Mouse (Mus musculus): Measurements from ENCODE around the gene Rpap2. TPM values are rescaled to one million over a fixed set of nuclear protein-coding genes. Genes with fewer than 3 reads are reported as not detected.

The Rpap2 gene
- polyA plus RNA-seq, 1 experiment from 2014 or later = 24.9 TPM

- 88% methylated on average over 6 of the region's 6 CpGs for WGBS
- DNase-seq (ENCODE audit: low spot score) (no peak), ATAC-seq (replicated peaks; ENCODE audit: insufficient number of reproducible peaks, low FRiP score, low TSS enrichment, low read depth) (no peak)
- H3K4me2 ChIP-seq (ENCODE audit: low read depth, low read length) = no peak overlapping the region
- H3K36me3 ChIP-seq (replicated peaks; ENCODE audit: control insufficient read depth, insufficient read depth, low read depth, low read length) = no peaks in the 10 kb centered on the region; the same call in 1 of the 2 replicates
- no peaks in the 10 kb centered on the region for H3K27me3 ChIP-seq (ENCODE audit: control insufficient read depth, insufficient read depth, low read length)
- no peaks in the 10 kb centered on the region for H3K4me1 ChIP-seq (ENCODE audit: control insufficient read depth, insufficient read depth, low read length)
- H3K9ac ChIP-seq (replicated peaks; ENCODE audit: low read length) = no peak overlapping the region
- no peak overlapping the region for H3K4me3 ChIP-seq (ENCODE audit: low read depth, low read length)
- no peak overlapping the region for H3K27ac ChIP-seq (replicated peaks; ENCODE audit: low read depth, low read length)
- no peaks in the 10 kb centered on the region for H3K9me3 ChIP-seq (replicated peaks; ENCODE audit: control insufficient read depth, low read length)
Observed at GRCm38 (mm10) chr5:107617986-107618385, 20.8 kb downstream of the Rpap2 start.

- Histone ChIP-seq H3K36me3 (replicated peaks; ENCODE audit: control insufficient read depth, insufficient read depth, low read depth, low read length) (no peaks in the 10 kb centered on the region; the same call in 1 of the 2 replicates), H3K4me2 (ENCODE audit: low read depth, low read length) (no peak overlapping the region), H3K9me3 (replicated peaks; ENCODE audit: control insufficient read depth, low read length) (no peaks in the 10 kb centered on the region), H3K27me3 (ENCODE audit: control insufficient read depth, insufficient read depth, low read length) (no peaks in the 10 kb centered on the region), H3K4me3 (ENCODE audit: low read depth, low read length) (no peak overlapping the region), H3K27ac (replicated peaks; ENCODE audit: low read depth, low read length) (no peak overlapping the region), H3K9ac (replicated peaks; ENCODE audit: low read length) (no peak overlapping the region), H3K4me1 (ENCODE audit: control insufficient read depth, insufficient read depth, low read length) (no peaks in the 10 kb centered on the region)
- DNase-seq (ENCODE audit: low spot score) (no peak), ATAC-seq (replicated peaks; ENCODE audit: insufficient number of reproducible peaks, low FRiP score, low TSS enrichment, low read depth) (no peak)
- 92% methylated on average over 3 of the region's 3 CpGs for WGBS
Observed at GRCm38 (mm10) chr5:107621327-107621726, 24.2 kb downstream of the Rpap2 start.

GRCm38 (mm10) chr5:107633651-107634050 is 36.5 kb downstream of the Rpap2 start:
- whole genome bisulfite sequencing = 89% methylated on average over 4 of the region's 4 CpGs
- Histone ChIP-seq H3K4me1 (ENCODE audit: control insufficient read depth, insufficient read depth, low read length) (no peaks in the 10 kb centered on the region), H3K36me3 (replicated peaks; ENCODE audit: control insufficient read depth, insufficient read depth, low read depth, low read length) (no peaks in the 10 kb centered on the region), H3K4me2 (ENCODE audit: low read depth, low read length) (no peak overlapping the region), H3K27ac (replicated peaks; ENCODE audit: low read depth, low read length) (no peak overlapping the region), H3K9me3 (replicated peaks; ENCODE audit: control insufficient read depth, low read length) (no peaks in the 10 kb centered on the region), H3K9ac (replicated peaks; ENCODE audit: low read length) (no peak overlapping the region), H3K4me3 (ENCODE audit: low read depth, low read length) (no peak overlapping the region), H3K27me3 (ENCODE audit: control insufficient read depth, insufficient read depth, low read length) (no peaks in the 10 kb centered on the region)
- DNase-seq (ENCODE audit: low spot score) (no peak), ATAC-seq (replicated peaks; ENCODE audit: insufficient number of reproducible peaks, low FRiP score, low TSS enrichment, low read depth) (no peak)

- H3K9ac ChIP-seq (replicated peaks; ENCODE audit: low read length) = no peak overlapping the region
- DNase-seq (ENCODE audit: low spot score) (no peak), ATAC-seq (replicated peaks; ENCODE audit: insufficient number of reproducible peaks, low FRiP score, low TSS enrichment, low read depth) (no peak)
- no peak overlapping the region for H3K27ac ChIP-seq (replicated peaks; ENCODE audit: low read depth, low read length)
- no peaks in the 10 kb centered on the region; the same call in 1 of the 2 replicates for H3K36me3 ChIP-seq (replicated peaks; ENCODE audit: control insufficient read depth, insufficient read depth, low read depth, low read length)
- H3K4me3 ChIP-seq (ENCODE audit: low read depth, low read length) = no peak overlapping the region
- no peak overlapping the region for H3K4me2 ChIP-seq (ENCODE audit: low read depth, low read length)
- H3K4me1 ChIP-seq (ENCODE audit: control insufficient read depth, insufficient read depth, low read length) = no peaks in the 10 kb centered on the region
- no peaks in the 10 kb centered on the region for H3K27me3 ChIP-seq (ENCODE audit: control insufficient read depth, insufficient read depth, low read length)
- WGBS = 62% methylated on average over 1 of the region's 1 CpGs
- no peaks in the 10 kb centered on the region for H3K9me3 ChIP-seq (replicated peaks; ENCODE audit: control insufficient read depth, low read length)
Observed at GRCm38 (mm10) chr5:107637106-107637505, 39.9 kb downstream of the Rpap2 start.

DNA sequence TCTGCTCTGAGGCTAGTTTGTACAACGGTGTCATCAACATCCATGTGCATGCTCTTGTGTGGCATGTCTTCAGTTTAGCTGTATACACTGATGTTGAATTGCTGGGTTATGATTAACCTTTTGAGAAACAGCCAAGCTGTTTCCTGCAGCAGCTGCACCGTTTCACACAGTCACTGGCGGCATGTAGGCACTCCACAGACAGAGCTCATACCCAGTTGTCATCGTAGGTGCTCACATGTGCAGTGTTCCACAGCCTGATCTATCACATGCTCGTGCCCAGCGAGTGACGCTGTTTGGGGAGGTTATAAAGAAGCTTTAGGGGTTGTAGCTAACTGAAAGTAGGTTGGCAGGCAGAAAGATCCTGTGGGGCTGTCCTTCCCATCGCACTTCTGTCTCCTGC is 41.2 kb downstream of the Rpap2 start:
- 92% methylated on average over 8 of the region's 8 CpGs for WGBS
- DNase-seq (ENCODE audit: low spot score) (no peak), ATAC-seq (replicated peaks; ENCODE audit: insufficient number of reproducible peaks, low FRiP score, low TSS enrichment, low read depth) (no peak)
- H3K4me2 ChIP-seq (ENCODE audit: low read depth, low read length) = no peak overlapping the region
- H3K4me3 ChIP-seq (ENCODE audit: low read depth, low read length) = no peak overlapping the region
- no peaks in the 10 kb centered on the region for H3K4me1 ChIP-seq (ENCODE audit: control insufficient read depth, insufficient read depth, low read length)
- no peaks in the 10 kb centered on the region; the same call in 1 of the 2 replicates for H3K36me3 ChIP-seq (replicated peaks; ENCODE audit: control insufficient read depth, insufficient read depth, low read depth, low read length)
- no peak overlapping the region for H3K27ac ChIP-seq (replicated peaks; ENCODE audit: low read depth, low read length)
- H3K9me3 ChIP-seq (replicated peaks; ENCODE audit: control insufficient read depth, low read length) = no peaks in the 10 kb centered on the region
- no peak overlapping the region for H3K9ac ChIP-seq (replicated peaks; ENCODE audit: low read length)
- H3K27me3 ChIP-seq (ENCODE audit: control insufficient read depth, insufficient read depth, low read length) = no peaks in the 10 kb centered on the region

- H3K9me3 ChIP-seq (replicated peaks; ENCODE audit: control insufficient read depth, low read length) = no peaks in the 10 kb centered on the region
- no peak overlapping the region for H3K27ac ChIP-seq (replicated peaks; ENCODE audit: low read depth, low read length)
- no peak overlapping the region for H3K9ac ChIP-seq (replicated peaks; ENCODE audit: low read length)
- H3K4me3 ChIP-seq (ENCODE audit: low read depth, low read length) = no peak overlapping the region
- H3K36me3 ChIP-seq (replicated peaks; ENCODE audit: control insufficient read depth, insufficient read depth, low read depth, low read length) = no peaks in the 10 kb centered on the region; the same call in 1 of the 2 replicates
- H3K4me2 ChIP-seq (ENCODE audit: low read depth, low read length) = no peak overlapping the region
- no peak for DNase-seq (ENCODE audit: low spot score)
- ATAC-seq (replicated peaks; ENCODE audit: insufficient number of reproducible peaks, low FRiP score, low TSS enrichment, low read depth) = no peak
- 79% methylated on average over 2 of the region's 2 CpGs for WGBS
- H3K4me1 ChIP-seq (ENCODE audit: control insufficient read depth, insufficient read depth, low read length) = no peaks in the 10 kb centered on the region
- H3K27me3 ChIP-seq (ENCODE audit: control insufficient read depth, insufficient read depth, low read length) = no peaks in the 10 kb centered on the region
Observed at GRCm38 (mm10) chr5:107644595-107644994, 47.4 kb downstream of the Rpap2 start.

DNA sequence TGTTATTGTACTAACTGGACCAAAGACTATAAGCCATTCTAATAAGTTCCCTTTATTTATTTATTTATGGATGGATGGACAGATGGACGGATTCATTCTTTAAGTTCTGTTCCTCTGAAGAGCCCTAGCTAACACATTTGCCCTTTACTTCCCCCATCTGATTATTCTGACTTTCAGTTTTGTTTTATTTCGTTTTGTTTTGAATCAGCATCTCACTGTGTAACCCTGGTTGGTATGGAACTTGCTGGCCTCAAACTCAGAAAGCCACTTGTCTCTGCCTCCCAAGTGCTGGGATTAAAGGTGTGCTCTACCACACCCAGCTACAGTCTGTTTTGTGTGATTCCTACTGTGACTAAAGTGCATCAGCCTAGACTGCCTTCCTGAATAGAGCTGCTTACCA is 48.8 kb downstream of the Rpap2 start:
- H3K4me1 ChIP-seq (ENCODE audit: control insufficient read depth, insufficient read depth, low read length) = no peaks in the 10 kb centered on the region
- ATAC-seq (replicated peaks; ENCODE audit: insufficient number of reproducible peaks, low FRiP score, low TSS enrichment, low read depth) = no peak
- DNase-seq (ENCODE audit: low spot score) = no peak
- H3K36me3 ChIP-seq (replicated peaks; ENCODE audit: control insufficient read depth, insufficient read depth, low read depth, low read length) = no peaks in the 10 kb centered on the region
- H3K9me3 ChIP-seq (replicated peaks; ENCODE audit: control insufficient read depth, low read length) = no peaks in the 10 kb centered on the region
- H3K27me3 ChIP-seq (ENCODE audit: control insufficient read depth, insufficient read depth, low read length) = no peaks in the 10 kb centered on the region
- no peak overlapping the region for H3K4me3 ChIP-seq (ENCODE audit: low read depth, low read length)
- H3K27ac ChIP-seq (replicated peaks; ENCODE audit: low read depth, low read length) = no peak overlapping the region
- 74% methylated on average over 2 of the region's 2 CpGs for WGBS
- H3K9ac ChIP-seq (replicated peaks; ENCODE audit: low read length) = no peak overlapping the region
- no peak overlapping the region for H3K4me2 ChIP-seq (ENCODE audit: low read depth, low read length)

DNA sequence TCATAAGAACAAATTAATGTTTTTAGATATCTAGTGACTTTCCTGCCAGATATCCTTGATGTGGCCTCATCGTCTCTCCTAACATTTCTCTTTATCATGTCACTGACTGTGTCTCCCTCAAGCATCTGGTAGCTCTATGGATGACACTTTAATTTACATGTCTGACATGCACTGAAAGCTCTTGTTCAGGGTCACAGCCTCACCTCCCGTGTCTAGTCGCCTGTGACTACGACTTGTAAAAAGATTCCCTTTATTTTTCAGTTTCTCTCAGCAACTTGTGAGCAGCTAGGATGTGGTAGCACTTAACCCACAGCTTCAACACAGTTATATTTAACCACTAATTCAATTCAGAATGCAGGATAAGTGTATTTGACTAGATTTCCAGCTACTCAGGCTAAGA is 50.4 kb downstream of the Rpap2 start:
- no peaks in the 10 kb centered on the region for H3K9me3 ChIP-seq (replicated peaks; ENCODE audit: control insufficient read depth, low read length)
- no peak for DNase-seq (ENCODE audit: low spot score)
- no peak overlapping the region for H3K27ac ChIP-seq (replicated peaks; ENCODE audit: low read depth, low read length)
- 81% methylated on average over 4 of the region's 4 CpGs for WGBS
- no peak overlapping the region for H3K4me2 ChIP-seq (ENCODE audit: low read depth, low read length)
- H3K4me3 ChIP-seq (ENCODE audit: low read depth, low read length) = no peak overlapping the region
- no peaks in the 10 kb centered on the region for H3K27me3 ChIP-seq (ENCODE audit: control insufficient read depth, insufficient read depth, low read length)
- no peaks in the 10 kb centered on the region for H3K36me3 ChIP-seq (replicated peaks; ENCODE audit: control insufficient read depth, insufficient read depth, low read depth, low read length)
- no peak overlapping the region for H3K9ac ChIP-seq (replicated peaks; ENCODE audit: low read length)
- no peak for ATAC-seq (replicated peaks; ENCODE audit: insufficient number of reproducible peaks, low FRiP score, low TSS enrichment, low read depth)
- no peaks in the 10 kb centered on the region for H3K4me1 ChIP-seq (ENCODE audit: control insufficient read depth, insufficient read depth, low read length)
